Mouse (Mus musculus) gastrocnemius, postnatal 36 days (tissue): ENCODE results near the gene Nckap1. TPM values are rescaled to one million over a fixed set of nuclear protein-coding genes. Genes with fewer than 3 reads are reported as not detected.
A peak's percentile ranks its signal among the peaks of the same experiment; 100 is the strongest.
"Not testable (repeated sequence)": the region's sequence is repeated elsewhere in the genome, so short reads cannot be mapped to it uniquely, and the experiment has no call there.

Experiments used
- DNase-seq, 2 experiments: peaks; one replicate each; pipeline ENCODE4 v3.0.0; 2022
- intact Hi-C: fragments of 180-260 bp; cut with DNase I; formaldehyde crosslinking; loops from one replicate; pipeline ENCODE4 v1.15.1; 2025
- total RNA-seq, 2 experiments: library from RNA; stranded (reverse); gene quantifications; 2 replicates each; pipeline ENCODE4 v1.2.3; 2021

The Nckap1 gene
- total RNA-seq, 2 experiments from 2014 or later = 42.2 to 43.0 TPM

GRCm38 (mm10) chr2:80567411-80567810, 13.8 kb downstream of the Nckap1 start:
- intact Hi-C loops = no loop called here
- no peak for DNase-seq

GRCm38 (mm10) chr2:80562253-80562652, 18.9 kb downstream of the Nckap1 start:
- intact Hi-C loops = no loop called here

DNA sequence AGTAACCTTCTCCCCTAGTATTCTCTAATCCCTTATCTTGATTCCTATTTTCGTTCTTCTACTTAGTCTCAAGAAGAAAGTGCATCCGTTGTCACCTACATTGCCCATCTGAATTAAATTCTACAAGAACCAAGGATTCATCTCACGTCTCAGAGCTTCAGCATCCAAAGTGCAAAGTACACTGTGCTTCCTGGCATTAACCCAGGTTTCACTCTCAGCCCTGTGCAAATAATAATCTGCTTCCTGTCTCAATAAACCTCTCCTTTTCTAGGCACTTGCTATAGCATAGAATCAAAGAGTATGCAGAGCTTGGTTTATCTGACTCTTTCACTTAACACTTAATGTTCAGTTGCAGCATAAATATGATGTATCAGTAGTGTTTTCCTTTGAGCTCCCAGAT, 19.7 kb downstream of the Nckap1 start:
- intact Hi-C loops = no loop called here
- no peak for DNase-seq

More at GRCm38 (mm10) chr2:80562253-80562652, 18.9 kb downstream of the Nckap1 start:
- no peak for DNase-seq

GRCm38 (mm10) chr2:80560773-80561172, 20.4 kb downstream of the Nckap1 start:
- intact Hi-C loops = no loop called here
- no peak for DNase-seq

GRCm38 (mm10) chr2:80559655-80560054, 21.5 kb downstream of the Nckap1 start:
- intact Hi-C loops = no loop called here
- no peak for DNase-seq

DNA sequence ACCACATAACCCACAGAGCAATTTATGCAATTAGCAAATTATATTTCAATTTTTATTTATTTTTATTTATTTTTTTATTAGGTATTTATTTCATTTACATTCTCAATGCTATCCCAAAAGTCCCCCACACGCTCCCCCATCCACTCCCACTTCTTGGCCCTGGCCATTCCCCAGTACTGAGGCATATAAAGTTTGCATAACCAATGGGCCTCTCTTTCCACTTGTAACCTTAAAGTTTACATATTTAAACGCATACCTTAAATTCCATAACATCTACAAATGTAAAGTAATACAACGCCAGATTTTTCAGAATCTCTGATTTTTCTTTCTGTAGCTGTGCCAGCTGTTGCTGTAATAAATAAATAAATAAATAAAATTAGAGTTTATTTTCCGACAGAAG, 26.7 kb downstream of the Nckap1 start:
- intact Hi-C loops = no loop called here
- DNase-seq = no peak

- intact Hi-C loops = loop anchor here (5.0 kb wide), 1 partner anchor 37 kb away; no protein-coding TSS in a partner anchor
- DNase-seq = no peak
Observed at GRCm38 (mm10) chr2:80549704-80550103, 31.5 kb downstream of the Nckap1 start.

- intact Hi-C loops = loop anchor here (5.0 kb wide), 1 partner anchor 36 kb away; no protein-coding TSS in a partner anchor
- no peak for DNase-seq
Observed at GRCm38 (mm10) chr2:80547901-80548300, 33.3 kb downstream of the Nckap1 start.

- intact Hi-C loops = no loop called here
- no peak for DNase-seq
Observed at GRCm38 (mm10) chr2:80542801-80543200, 38.4 kb downstream of the Nckap1 start.

- no peak for DNase-seq
- intact Hi-C loops = loop anchor here (2.0 kb wide), 1 partner anchor 180 kb away; no protein-coding TSS in a partner anchor
Observed at GRCm38 (mm10) chr2:80537156-80537555, 44.0 kb downstream of the Nckap1 start.

DNA sequence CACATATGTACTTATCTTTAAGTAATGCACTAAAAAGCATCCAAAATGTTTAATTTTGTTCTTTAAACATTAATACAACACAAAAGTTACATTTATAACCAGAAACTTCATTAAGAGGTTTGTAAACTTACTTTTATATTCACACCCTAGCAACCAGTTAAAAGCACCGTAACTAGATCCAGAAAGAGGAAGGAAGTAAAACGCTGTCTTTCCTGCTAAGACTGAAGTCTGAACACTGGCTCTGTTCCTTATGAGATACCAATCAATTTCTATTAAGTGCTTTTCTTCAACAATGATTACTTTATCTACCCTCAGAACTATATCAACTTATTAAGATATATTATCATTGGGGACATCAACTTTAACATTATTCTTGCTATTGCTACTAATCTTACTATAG, 44.6 kb downstream of the Nckap1 start:
- intact Hi-C loops = loop anchor here (2.0 kb wide), 1 partner anchor 180 kb away; no protein-coding TSS in a partner anchor

DNA sequence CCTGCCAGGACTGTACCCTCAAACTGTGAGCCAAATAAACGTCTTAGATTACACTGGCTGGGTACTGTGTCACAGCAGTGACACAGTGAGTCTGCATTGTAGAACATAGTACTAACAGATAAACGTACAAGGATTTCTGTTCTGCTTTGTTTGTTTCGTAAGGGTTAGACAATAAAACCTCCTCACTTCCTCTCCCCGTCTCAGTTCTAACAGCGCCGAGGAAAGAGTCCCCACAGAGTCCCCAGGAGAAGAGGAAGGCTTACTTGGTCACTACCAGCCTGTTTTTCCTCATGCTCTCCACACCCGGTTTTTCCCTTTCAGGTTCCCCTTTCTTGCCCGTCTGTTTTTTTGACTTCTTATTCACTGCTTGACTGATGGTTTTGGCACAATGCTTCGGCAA, 56.9 kb downstream of the Nckap1 start:
- intact Hi-C loops = no loop called here
- no peak for DNase-seq

More for the DNA sequence above, 44.6 kb downstream of the Nckap1 start:
- DNase-seq = no peak

DNA sequence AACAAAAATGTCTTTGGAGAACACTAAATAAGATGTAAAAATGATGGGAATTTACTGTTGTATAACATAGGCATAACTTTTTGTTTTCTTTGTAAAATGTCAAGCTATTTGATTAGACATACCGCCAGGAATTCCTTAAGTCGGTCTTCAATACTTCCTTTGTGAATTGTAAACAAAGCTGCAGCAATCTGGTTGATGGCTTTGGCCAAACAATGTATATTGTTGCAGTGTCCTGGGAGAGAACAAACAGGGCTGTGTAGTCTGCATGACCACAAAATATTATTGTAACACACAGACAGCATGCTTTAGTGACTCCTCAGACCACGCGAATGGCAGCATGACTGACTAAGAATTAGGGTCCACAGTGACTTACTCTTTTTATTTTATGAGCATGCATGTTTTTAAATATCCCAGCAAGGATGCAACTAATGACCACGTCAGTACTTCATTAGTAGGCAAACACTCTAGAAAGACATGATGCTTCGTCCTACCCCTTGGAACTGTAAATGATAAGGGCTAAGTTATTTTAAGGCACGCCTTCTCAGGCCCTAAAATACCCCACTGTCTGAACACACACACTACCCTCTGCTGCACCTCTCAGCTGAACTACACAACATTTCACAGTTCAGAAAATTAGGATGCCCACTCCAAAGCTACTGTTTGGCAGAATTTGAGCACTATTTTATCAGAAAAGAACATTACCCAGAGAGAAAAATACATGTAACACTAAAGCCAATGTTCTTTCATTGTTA, 75.0 kb downstream of the Nckap1 start:
- DNase-seq = no peak
- intact Hi-C loops = no loop called here

DNA sequence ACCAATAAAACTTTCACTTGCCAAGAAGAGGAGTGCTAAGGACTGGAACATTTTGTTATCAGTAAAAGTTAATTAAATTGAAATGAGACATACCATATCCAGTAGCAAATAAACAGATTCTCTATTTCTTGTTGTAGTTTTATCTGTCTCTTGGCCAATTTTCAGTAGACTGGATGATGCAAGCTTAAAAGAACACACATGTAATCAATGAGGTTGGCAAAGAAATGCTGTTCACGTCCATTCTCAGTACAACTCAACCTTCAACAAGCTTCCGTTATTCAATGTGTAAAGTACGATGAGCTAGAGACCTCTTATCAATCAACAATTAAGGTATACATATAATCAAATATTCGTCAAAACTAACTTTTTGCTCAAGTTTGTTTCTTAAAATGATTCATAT, 79.0 kb downstream of the Nckap1 start:
- no peak for DNase-seq
- intact Hi-C loops = no loop called here

GRCm38 (mm10) chr2:80495304-80495703, 85.9 kb downstream of the Nckap1 start:
- intact Hi-C loops, DNase-seq: not testable (repeated sequence)

DNA sequence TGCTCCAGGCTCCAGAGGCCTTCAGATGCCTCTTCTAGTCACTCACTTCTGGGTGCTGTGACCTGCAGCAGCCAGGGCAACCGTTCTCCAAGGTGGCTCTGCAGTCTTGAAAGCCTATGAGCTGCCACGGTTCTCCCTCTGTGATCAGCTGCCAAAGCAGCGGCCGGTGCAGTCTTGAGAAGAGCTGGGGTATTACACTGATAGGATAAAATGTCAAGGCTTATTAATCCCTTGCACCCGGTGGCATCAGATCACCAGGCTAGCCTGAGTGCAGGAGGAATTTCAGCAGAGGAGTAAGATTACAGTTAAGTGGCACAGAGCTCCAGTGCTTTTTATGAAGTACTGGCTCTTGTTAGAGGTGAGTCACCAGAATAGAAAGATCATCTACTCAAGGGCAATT, 94.3 kb downstream of the Nckap1 start:
- intact Hi-C loops = no loop called here
- peak; percentile 17 to 30 for DNase-seq

GRCm38 (mm10) chr2:80484951-80485350, 96.2 kb downstream of the Nckap1 start:
- no peak for DNase-seq
- intact Hi-C loops = no loop called here

DNA sequence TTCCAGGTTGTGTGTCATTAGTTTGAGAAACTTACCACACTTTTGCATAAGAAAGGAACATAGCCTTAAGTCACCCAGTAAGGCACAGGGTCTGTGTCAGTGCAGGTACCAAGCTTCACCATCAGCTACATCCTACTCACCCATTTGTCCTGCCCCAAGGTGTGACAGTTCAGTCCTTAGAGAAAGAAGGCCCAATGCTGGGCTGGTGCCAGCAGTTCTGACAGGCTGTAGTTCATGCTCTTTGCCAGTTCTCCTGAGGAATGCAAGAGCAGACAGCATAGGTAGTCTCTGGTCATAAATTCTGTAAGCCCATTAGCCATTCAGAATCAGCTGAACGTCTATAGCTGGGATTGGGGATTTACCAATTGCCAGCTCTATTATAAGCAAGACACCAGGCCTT, 105.3 kb downstream of the Nckap1 start:
- DNase-seq = no peak
- intact Hi-C loops = no loop called here

- intact Hi-C loops = no loop called here
- DNase-seq = no peak
Observed at GRCm38 (mm10) chr2:80474247-80474796, 106.9 kb downstream of the Nckap1 start.

GRCm38 (mm10) chr2:80465991-80466821, 115.0 kb downstream of the Nckap1 start:
- no peak for DNase-seq
- intact Hi-C loops = no loop called here

DNA sequence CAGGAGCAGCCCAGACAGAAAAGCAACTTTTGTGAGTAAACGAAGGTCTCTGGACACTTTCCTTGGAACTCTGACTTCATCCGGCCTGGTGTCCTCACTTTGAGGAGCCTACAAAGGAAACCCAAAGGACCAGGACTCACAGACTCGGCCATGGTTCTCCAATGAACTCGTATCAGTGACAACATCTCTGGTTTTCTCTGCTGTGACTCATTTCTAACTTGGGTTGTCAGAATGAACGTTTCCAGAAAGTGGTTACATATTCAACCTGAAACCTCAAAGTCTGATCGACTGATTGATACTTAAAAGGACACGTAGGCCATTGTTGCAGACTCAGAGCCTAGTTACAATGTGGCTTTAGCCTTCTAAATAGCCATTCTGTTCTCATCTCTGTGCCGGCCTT, 119.4 kb downstream of the Nckap1 start:
- intact Hi-C loops = no loop called here
- no peak for DNase-seq
